Mouse (Mus musculus): ENCODE measurements at regions not wholly inside any gene's neighbourhood (a gene's known extent, or its start where the extent isn't known, plus 50 kb on each side); places are given as distances from the start of the nearest gene placed in this dataset.
A peak's percentile ranks its signal among the peaks of the same experiment; 100 is the strongest.

DNA sequence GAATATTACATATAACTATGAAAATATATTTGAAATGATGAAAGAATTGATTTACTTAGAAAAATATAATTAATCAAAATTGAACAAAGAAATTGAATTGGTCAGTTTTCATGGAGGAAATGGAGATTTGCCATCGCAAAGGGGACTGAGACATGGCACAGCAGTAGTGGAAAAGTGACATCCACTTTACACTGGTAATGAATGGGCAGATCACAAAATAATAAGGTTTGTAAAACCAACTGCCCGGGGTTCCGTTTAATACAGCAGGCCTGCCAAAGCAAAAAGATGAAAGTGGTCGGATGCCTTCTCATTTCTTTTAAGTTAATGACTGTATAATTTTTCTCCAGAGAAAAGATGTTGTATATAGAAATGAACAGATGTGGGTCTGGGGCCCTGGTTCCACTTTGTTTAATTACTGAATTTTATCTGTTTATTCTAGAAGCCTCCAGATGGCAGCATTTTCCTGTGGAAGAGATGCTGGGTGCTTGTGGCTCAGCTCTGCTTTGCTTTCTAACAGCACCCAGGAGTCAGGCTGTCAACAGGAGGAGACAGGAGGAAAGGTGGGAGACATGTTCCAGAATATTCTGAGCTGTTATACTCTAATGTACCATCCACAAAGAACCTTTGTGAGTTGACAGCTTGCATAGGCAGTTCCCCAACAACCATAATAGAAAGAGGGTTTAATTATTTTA lies 75.6 kb upstream of the Fbxl17 start:
- Histone ChIP-seq H3K36me3 (no peaks in the 10 kb centered on the region), H3K27ac (no peak overlapping the region), H3K27me3 (replicated peaks) (no peaks in the 10 kb centered on the region), H3K9ac (no peak overlapping the region), H3K4me3 (replicated peaks) (no peak overlapping the region), H3K4me2 (no peak overlapping the region), H3K9me3 (no peaks in the 10 kb centered on the region), H3K4me1 (no peaks in the 10 kb centered on the region)
- ATAC-seq (ENCODE audit: insufficient read depth, low FRiP score, low read depth), result no peak
- WGBS, result 48% methylated on average over 4 of the region's 4 CpGs

DNA sequence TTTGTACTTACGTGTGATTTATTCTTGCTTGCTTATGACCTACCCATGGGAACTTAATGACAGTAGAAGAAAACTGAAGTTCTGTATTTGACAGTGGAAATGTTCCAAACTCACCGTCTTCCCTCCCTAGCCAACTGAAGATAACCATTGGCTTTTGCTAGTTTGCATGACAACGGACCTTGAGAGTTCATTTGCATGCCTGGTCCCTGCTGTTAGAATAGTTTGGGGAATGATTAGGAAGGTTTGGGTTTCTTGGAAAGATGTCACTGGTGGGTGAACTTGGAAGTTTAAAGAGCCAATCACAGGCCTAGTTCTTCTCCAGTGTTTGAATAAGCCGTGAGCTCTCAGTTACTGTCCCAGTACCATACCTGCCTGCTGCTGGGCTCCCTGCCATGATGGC lies 83.1 kb upstream of the Fbxl17 start:
- H3K9me3 ChIP-seq, result no peaks in the 10 kb centered on the region
- H3K4me2 ChIP-seq, result no peak overlapping the region
- no peak overlapping the region for H3K27ac ChIP-seq
- no peaks in the 10 kb centered on the region for H3K4me1 ChIP-seq
- no peaks in the 10 kb centered on the region for H3K27me3 ChIP-seq (replicated peaks)
- no peak for ATAC-seq (ENCODE audit: insufficient read depth, low FRiP score, low read depth)
- no peaks in the 10 kb centered on the region for H3K36me3 ChIP-seq
- no peak overlapping the region for H3K9ac ChIP-seq
- H3K4me3 ChIP-seq (replicated peaks), result no peak overlapping the region
- WGBS, result 78% methylated on average over 4 of the region's 4 CpGs

DNA sequence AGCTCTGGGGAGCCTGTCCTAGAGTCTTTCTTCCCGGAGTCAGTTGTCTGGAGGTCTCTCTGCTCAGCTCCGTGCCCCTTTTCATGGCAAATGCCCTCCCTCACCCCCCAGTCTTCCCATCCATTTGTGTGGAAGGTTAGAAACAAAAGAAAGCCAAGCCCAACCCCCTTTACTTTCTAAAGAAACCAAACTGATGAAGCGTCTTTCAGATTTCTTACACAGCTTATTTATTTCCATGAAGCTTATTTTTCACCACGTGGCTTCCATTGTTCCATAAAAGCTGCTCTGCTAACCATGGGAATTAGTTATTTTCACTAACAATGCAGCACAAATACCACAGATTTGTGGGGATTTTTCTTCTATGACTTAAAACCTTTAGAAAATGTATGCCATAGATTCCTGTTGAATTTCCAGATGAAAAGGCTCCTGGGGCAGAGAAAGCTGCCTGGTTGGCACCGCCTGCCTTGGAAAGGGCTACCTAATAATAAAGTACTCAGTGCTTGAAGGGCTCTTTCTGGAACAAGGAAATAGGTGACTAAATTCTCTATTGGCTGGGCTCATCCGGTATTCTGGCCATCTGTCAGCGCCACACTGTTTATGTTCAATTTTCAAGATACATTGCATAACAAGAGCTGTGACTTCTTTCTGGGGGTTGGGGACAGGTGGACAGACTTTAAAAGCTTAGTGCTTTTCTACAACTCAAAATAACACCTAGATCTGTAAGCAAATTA lies 107.4 kb upstream of the Fbxl17 start:
- Histone ChIP-seq H3K4me2 (no peak overlapping the region), H3K27ac (no peak overlapping the region), H3K9ac (no peak overlapping the region), H3K36me3 (no peaks in the 10 kb centered on the region), H3K4me3 (replicated peaks) (no peak overlapping the region), H3K9me3 (no peaks in the 10 kb centered on the region), H3K27me3 (replicated peaks) (no peaks in the 10 kb centered on the region), H3K4me1 (no peaks in the 10 kb centered on the region)
- no peak for ATAC-seq (ENCODE audit: insufficient read depth, low FRiP score, low read depth)
- WGBS, result 57% methylated on average over 7 of the region's 7 CpGs

DNA sequence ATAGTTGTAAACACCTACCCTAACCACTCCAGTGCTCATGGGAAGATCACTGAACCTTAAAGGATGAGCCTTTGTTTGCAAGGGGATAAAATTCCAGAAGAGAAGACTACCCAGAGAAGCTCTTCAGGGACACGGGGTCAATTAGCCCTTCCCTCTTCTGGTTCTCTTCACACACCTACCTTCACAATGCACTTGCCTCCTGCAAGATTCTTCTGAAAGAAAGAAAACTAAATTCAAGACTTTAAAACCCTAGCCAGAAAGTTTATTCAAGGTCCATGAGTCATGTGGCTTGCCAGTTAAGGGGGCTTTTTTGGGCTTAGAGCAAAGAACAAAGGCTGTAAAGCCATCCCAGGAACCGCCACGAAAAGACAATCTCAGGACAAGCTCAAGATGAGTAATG lies 122.9 kb upstream of the Fbxl17 start:
- Histone ChIP-seq H3K9me3 (no peaks in the 10 kb centered on the region), H3K27me3 (replicated peaks) (no peaks in the 10 kb centered on the region), H3K4me1 (no peaks in the 10 kb centered on the region), H3K4me2 (no peak overlapping the region), H3K27ac (no peak overlapping the region), H3K9ac (no peak overlapping the region), H3K4me3 (replicated peaks) (no peak overlapping the region), H3K36me3 (no peaks in the 10 kb centered on the region)
- WGBS, result 17% methylated on average over 3 of the region's 3 CpGs
- no peak for ATAC-seq (ENCODE audit: insufficient read depth, low FRiP score, low read depth)

DNA sequence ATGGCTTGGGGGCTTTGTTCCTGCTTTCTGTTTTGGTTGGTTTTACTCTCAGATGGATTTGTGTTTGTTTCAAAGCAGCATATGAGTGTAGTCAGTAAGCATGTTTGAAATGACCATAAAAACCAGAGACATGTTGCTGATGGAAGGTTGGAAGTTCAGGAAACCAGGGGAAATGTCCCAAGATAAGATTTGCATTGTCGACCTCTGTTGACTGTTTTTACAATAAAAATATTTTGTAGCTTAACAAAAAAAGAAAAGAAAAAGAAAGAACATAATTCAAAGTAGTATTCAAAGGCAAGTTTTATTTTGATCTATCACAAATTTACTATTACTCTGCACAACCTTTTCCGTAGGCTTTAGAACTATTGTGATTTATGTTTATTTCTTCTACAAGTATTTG lies 137.8 kb upstream of the Fbxl17 start:
- no peak overlapping the region for H3K4me2 ChIP-seq
- WGBS, result 79% methylated on average over 2 of the region's 2 CpGs
- no peaks in the 10 kb centered on the region for H3K9me3 ChIP-seq
- H3K36me3 ChIP-seq, result no peaks in the 10 kb centered on the region
- H3K27ac ChIP-seq, result no peak overlapping the region
- no peaks in the 10 kb centered on the region for H3K4me1 ChIP-seq
- H3K9ac ChIP-seq, result no peak overlapping the region
- no peaks in the 10 kb centered on the region for H3K27me3 ChIP-seq (replicated peaks)
- no peak overlapping the region for H3K4me3 ChIP-seq (replicated peaks)
- no peak for ATAC-seq (ENCODE audit: insufficient read depth, low FRiP score, low read depth)

DNA sequence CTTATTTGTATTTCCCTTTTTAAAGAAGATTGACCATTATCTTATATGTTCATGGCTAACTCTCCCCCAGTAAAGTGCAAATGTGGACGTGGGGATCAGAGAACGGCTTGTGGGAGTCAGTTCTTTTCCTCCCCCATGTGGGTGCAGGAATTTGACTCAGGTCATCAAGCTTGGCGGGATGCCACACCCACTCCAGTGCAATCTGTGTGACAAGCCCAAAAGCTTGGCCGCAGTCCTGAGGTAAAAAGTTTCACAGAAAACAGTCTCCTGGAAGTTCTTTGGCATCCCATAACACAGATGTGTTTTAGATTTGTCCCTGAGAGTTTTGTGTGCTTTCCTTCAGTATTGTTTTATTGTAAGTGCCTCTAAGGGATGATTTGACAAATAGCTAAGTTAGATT lies 144.6 kb upstream of the Fbxl17 start:
- no peak for ATAC-seq (ENCODE audit: insufficient read depth, low FRiP score, low read depth)
- WGBS, result 74% methylated on average over 4 of the region's 4 CpGs
- no peaks in the 10 kb centered on the region for H3K9me3 ChIP-seq

DNA sequence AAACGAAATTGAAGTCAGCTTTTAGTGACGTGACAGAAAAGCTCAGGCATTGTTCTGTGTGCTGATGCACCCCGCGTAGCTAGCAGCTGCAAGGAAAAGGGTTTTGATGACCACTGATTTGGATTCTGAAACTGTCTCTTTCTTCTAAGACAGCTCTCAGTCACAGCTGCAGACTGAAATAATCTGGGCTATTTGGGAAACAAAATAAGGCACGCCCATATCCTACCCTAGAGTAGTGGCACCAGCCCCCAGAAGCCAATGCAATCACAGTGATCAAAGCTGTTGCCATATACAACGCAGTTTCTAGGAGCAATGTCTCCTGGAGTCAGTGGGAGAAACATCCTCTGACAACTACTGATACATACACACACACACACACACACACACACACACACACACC lies 157.9 kb upstream of the Fbxl17 start:
- WGBS, result 82% methylated on average over 6 of the region's 6 CpGs
- no peak for ATAC-seq (ENCODE audit: insufficient read depth, low FRiP score, low read depth)

More for the DNA sequence above, 144.6 kb upstream of the Fbxl17 start:
- no peaks in the 10 kb centered on the region for H3K4me1 ChIP-seq
- H3K36me3 ChIP-seq, result no peaks in the 10 kb centered on the region
- no peak overlapping the region for H3K4me2 ChIP-seq
- no peak overlapping the region for H3K4me3 ChIP-seq (replicated peaks)
- H3K9ac ChIP-seq, result no peak overlapping the region
- H3K27me3 ChIP-seq (replicated peaks), result no peaks in the 10 kb centered on the region
- no peak overlapping the region for H3K27ac ChIP-seq

DNA sequence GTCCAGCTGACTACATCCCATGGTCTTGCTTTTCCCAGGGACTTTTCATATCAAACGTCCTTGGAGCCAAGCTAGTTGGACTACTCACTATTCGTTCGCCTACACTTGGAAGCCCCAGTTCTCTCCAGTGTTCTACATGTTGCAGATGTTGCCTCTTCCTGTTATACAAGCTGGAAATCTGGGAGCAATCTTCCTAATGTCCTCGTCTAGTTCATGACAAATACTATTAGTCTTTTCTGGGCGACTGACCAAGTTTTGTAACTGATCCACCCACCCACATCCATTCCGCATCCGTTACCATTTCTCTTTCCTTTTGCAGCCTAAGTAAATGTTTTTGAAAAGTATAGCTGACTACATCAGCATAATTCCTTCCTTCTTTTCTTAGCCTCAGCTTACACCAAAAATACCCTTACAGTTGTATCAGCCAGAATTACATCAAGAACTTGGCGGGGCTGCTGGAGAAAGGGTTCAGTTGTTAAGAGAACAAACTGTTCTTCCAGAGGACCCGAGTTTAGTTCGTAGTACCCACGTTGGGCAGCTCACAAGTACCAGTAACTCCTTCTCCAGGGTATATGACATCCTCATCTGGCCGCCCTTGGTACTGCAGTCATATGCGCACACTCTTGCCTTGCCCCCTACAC lies 161.1 kb upstream of the Fbxl17 start:
- H3K27me3 ChIP-seq (replicated peaks), result no peaks in the 10 kb centered on the region
- no peaks in the 10 kb centered on the region for H3K4me1 ChIP-seq
- H3K4me2 ChIP-seq, result no peak overlapping the region
- H3K9ac ChIP-seq, result no peak overlapping the region
- H3K9me3 ChIP-seq, result no peaks in the 10 kb centered on the region
- H3K27ac ChIP-seq, result peak overlapping the region; percentile 92
- H3K4me3 ChIP-seq (replicated peaks), result no peak overlapping the region
- H3K36me3 ChIP-seq, result no peaks in the 10 kb centered on the region
- WGBS, result 47% methylated on average over 13 of the region's 13 CpGs
- ATAC-seq (ENCODE audit: insufficient read depth, low FRiP score, low read depth), result peak; percentile 71

More for the DNA sequence above, 157.9 kb upstream of the Fbxl17 start:
- H3K9ac ChIP-seq, result no peak overlapping the region
- H3K27me3 ChIP-seq (replicated peaks), result no peaks in the 10 kb centered on the region
- no peak overlapping the region for H3K4me2 ChIP-seq
- no peaks in the 10 kb centered on the region for H3K36me3 ChIP-seq
- H3K27ac ChIP-seq, result no peak overlapping the region
- H3K4me3 ChIP-seq (replicated peaks), result no peak overlapping the region
- no peaks in the 10 kb centered on the region for H3K4me1 ChIP-seq
- no peaks in the 10 kb centered on the region for H3K9me3 ChIP-seq

DNA sequence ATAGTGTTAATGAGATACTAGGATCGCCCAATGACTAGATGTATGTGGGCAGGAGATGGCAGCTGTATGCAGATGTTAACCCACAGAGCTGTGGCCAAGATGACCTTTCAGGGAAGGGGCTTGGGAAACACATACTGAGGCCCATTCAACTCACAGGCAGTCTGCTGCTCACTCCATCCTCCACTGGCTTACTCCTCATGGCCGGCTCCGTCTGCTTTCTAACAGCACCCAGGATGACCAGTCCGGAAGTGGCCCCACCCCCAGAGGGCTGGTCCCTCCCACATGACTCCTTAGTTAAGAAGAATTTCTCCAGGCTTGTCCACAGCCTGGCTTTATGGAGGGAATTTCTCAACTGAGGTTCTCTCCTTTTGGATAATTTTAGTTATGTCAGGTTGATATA lies 161.8 kb upstream of the Fbxl17 start:
- H3K4me1 ChIP-seq, result no peaks in the 10 kb centered on the region
- WGBS, result 65% methylated on average over 4 of the region's 4 CpGs
- H3K36me3 ChIP-seq, result no peaks in the 10 kb centered on the region
- no peak overlapping the region for H3K4me2 ChIP-seq
- no peak overlapping the region for H3K9ac ChIP-seq
- H3K9me3 ChIP-seq, result no peaks in the 10 kb centered on the region
- peak; percentile 56 for ATAC-seq (ENCODE audit: insufficient read depth, low FRiP score, low read depth)
- peak overlapping the region; percentile 92 for H3K27ac ChIP-seq
- H3K4me3 ChIP-seq (replicated peaks), result no peak overlapping the region
- no peaks in the 10 kb centered on the region for H3K27me3 ChIP-seq (replicated peaks)

DNA sequence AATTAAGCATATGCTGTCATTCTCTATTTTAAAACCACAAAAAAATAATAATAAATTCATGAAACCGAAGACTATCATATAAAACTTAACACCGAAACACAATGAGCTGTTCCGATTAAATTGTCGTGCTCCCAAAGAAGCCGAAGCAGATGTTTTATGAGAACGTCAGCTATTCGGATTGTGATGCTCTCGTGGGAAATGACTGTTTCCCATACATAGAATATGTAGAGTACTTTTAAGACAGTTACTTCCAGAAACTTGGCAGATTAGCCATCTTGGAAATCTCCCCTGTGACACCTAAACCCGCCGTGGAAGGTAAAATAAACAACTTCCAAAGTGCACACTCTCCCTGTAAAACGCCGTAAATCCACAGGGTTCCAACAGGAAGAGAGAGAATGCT lies 162.4 kb upstream of the Fbxl17 start:
- Histone ChIP-seq H3K4me3 (replicated peaks) (no peak overlapping the region), H3K4me2 (no peak overlapping the region; the same call in 1 of the 2 replicates), H3K27me3 (replicated peaks) (no peaks in the 10 kb centered on the region), H3K9me3 (no peaks in the 10 kb centered on the region), H3K36me3 (no peaks in the 10 kb centered on the region), H3K4me1 (no peaks in the 10 kb centered on the region), H3K9ac (no peak overlapping the region), H3K27ac (peak overlapping the region; percentile 92)
- WGBS, result 40% methylated on average over 12 of the region's 12 CpGs
- ATAC-seq (ENCODE audit: insufficient read depth, low FRiP score, low read depth), result no peak

DNA sequence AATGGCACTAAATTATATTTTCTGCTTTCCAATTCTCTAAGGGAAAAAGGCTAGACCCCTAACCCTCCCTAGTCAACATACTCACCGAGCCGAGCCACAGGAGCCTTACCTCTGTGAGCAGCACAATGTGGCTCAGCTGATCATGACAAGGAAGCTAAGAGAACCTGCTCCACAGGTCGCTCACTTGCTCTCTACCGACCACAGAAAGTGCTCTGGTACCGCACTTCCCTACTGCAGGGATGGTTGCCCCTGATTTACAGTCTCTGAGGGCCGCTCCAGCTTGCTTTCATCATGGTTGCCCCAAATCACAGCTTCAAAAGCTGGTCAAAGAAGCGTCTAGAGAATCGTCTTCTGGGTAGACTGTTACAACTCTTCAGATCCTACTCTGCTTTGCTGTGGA lies 177.0 kb upstream of the Fbxl17 start:
- H3K9ac ChIP-seq, result no peak overlapping the region
- H3K4me3 ChIP-seq (replicated peaks), result no peak overlapping the region
- H3K9me3 ChIP-seq, result no peaks in the 10 kb centered on the region
- no peak overlapping the region for H3K4me2 ChIP-seq
- no peaks in the 10 kb centered on the region for H3K36me3 ChIP-seq
- WGBS, result 81% methylated on average over 8 of the region's 8 CpGs
- H3K27me3 ChIP-seq (replicated peaks), result no peaks in the 10 kb centered on the region
- no peak overlapping the region for H3K27ac ChIP-seq
- ATAC-seq (ENCODE audit: insufficient read depth, low FRiP score, low read depth), result no peak
- H3K4me1 ChIP-seq, result no peaks in the 10 kb centered on the region

DNA sequence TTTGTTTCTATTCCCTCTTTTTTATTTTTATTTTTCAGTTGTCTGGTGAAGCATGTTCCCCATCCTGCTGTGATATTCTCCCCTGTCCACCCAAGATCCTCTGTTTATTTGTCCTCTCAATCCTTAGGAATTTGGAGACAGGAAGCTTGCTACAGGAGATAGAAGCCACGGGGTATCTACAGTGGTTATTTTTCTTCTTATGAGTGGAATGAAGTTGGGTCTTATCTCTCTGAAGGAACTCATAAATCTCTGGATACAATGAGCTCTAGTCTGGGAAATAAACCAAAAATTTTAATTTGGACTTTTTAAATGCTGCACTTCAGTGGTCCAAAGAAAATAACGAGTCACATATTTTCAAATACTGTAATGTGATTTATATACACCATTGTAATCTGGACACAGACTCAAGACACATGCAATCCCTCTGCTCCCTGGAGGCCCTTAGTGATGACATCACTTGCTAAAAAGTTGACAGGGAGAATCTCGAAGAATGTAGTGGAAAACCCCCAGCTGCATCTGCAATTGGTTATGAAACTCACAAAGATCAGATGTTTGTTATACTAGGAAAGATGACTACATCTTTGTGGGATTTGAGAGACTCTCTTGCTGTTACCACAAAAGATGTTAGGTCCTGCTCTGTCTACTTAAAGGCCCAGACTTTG lies 178.3 kb upstream of the Fbxl17 start:
- Histone ChIP-seq H3K4me3 (replicated peaks) (no peak overlapping the region), H3K36me3 (no peaks in the 10 kb centered on the region), H3K27me3 (replicated peaks) (no peaks in the 10 kb centered on the region), H3K27ac (peak overlapping the region; percentile 73), H3K9ac (no peak overlapping the region), H3K4me2 (no peak overlapping the region), H3K4me1 (no peaks in the 10 kb centered on the region), H3K9me3 (no peaks in the 10 kb centered on the region)
- peak; percentile 63; the same call in 1 of the 2 replicates for ATAC-seq (ENCODE audit: insufficient read depth, low FRiP score, low read depth)
- WGBS, result 38% methylated on average over 3 of the region's 3 CpGs

Measured in stomach, embryonic 15.5 days (tissue).